Mouse (Mus musculus): ENCODE data around the gene Lrrc66.
"Not testable (repeated sequence)": the region's sequence is repeated elsewhere in the genome, so short reads cannot be mapped to it uniquely, and the experiment has no call there.

Lrrc66 gene

GRCm38 (mm10) chr5:73613296-73613695 is 19.0 kb downstream of the Lrrc66 start:
- no peak for DNase-seq (ENCODE audit: low spot score in 2 of 2)

- no peak for DNase-seq (ENCODE audit: low spot score in 2 of 2)
Observed at GRCm38 (mm10) chr5:73611071-73611470, 21.3 kb downstream of the Lrrc66 start.

- DNase-seq (ENCODE audit: low spot score in 2 of 2), result no peak
Observed at GRCm38 (mm10) chr5:73604964-73605363, 27.4 kb downstream of the Lrrc66 start.

- no peak for DNase-seq (ENCODE audit: low spot score in 2 of 2)
Observed at GRCm38 (mm10) chr5:73604542-73604941, 27.8 kb downstream of the Lrrc66 start.

- DNase-seq (ENCODE audit: low spot score in 2 of 2), result no peak
Observed at GRCm38 (mm10) chr5:73602865-73603264, 29.5 kb downstream of the Lrrc66 start.

GRCm38 (mm10) chr5:73601361-73601763 is 31.0 kb downstream of the Lrrc66 start:
- no peak for DNase-seq (ENCODE audit: low spot score in 2 of 2)

- no peak for DNase-seq (ENCODE audit: low spot score in 2 of 2)
Observed at GRCm38 (mm10) chr5:73599991-73600390, 32.3 kb downstream of the Lrrc66 start.

- no peak for DNase-seq (ENCODE audit: low spot score in 2 of 2)
Observed at GRCm38 (mm10) chr5:73598943-73599695, 33.2 kb downstream of the Lrrc66 start.

- DNase-seq (ENCODE audit: low spot score in 2 of 2), result no peak
Observed at GRCm38 (mm10) chr5:73587119-73587518, 45.2 kb downstream of the Lrrc66 start.

- no peak for DNase-seq (ENCODE audit: low spot score in 2 of 2)
Observed at GRCm38 (mm10) chr5:73586597-73586996, 45.7 kb downstream of the Lrrc66 start.

- no peak for DNase-seq (ENCODE audit: low spot score in 2 of 2)
Observed at GRCm38 (mm10) chr5:73585212-73586115, 46.9 kb downstream of the Lrrc66 start.

GRCm38 (mm10) chr5:73584011-73584410 is 48.3 kb downstream of the Lrrc66 start:
- not testable (repeated sequence) for DNase-seq (ENCODE audit: low spot score in 2 of 2)

GRCm38 (mm10) chr5:73578131-73578530 is 54.2 kb downstream of the Lrrc66 start:
- DNase-seq (ENCODE audit: low spot score in 2 of 2), result peak in 1 of 2 experiments; percentile 36

GRCm38 (mm10) chr5:73576708-73577107 is 55.6 kb downstream of the Lrrc66 start:
- DNase-seq (ENCODE audit: low spot score in 2 of 2), result peak; percentile 34 to 37

- DNase-seq (ENCODE audit: low spot score in 2 of 2), result no peak
Observed at GRCm38 (mm10) chr5:73574616-73575015, 57.7 kb downstream of the Lrrc66 start.

GRCm38 (mm10) chr5:73573789-73574188 is 58.5 kb downstream of the Lrrc66 start:
- no peak for DNase-seq (ENCODE audit: low spot score in 2 of 2)

GRCm38 (mm10) chr5:73572846-73573245 is 59.5 kb downstream of the Lrrc66 start:
- no peak for DNase-seq (ENCODE audit: low spot score in 2 of 2)

GRCm38 (mm10) chr5:73571395-73572156 is 60.8 kb downstream of the Lrrc66 start:
- DNase-seq (ENCODE audit: low spot score in 2 of 2), result no peak

- DNase-seq (ENCODE audit: low spot score in 2 of 2), result no peak
Observed at GRCm38 (mm10) chr5:73569181-73569580, 63.1 kb downstream of the Lrrc66 start.

- DNase-seq (ENCODE audit: low spot score in 2 of 2), result no peak
Observed at GRCm38 (mm10) chr5:73566892-73567291, 65.4 kb downstream of the Lrrc66 start.

GRCm38 (mm10) chr5:73566119-73566518 is 66.2 kb downstream of the Lrrc66 start:
- DNase-seq (ENCODE audit: low spot score in 2 of 2), result no peak

GRCm38 (mm10) chr5:73564038-73564437 is 68.3 kb downstream of the Lrrc66 start:
- DNase-seq (ENCODE audit: low spot score in 2 of 2), result no peak
